Mouse (Mus musculus): ENCODE data around the gene Epb41. TPM values are rescaled to one million over a fixed set of nuclear protein-coding genes. Genes with fewer than 3 reads are reported as not detected.

Epb41 gene
- total RNA-seq, 2 experiments from 2014 or later, result 86.0 to 131 TPM

DNA sequence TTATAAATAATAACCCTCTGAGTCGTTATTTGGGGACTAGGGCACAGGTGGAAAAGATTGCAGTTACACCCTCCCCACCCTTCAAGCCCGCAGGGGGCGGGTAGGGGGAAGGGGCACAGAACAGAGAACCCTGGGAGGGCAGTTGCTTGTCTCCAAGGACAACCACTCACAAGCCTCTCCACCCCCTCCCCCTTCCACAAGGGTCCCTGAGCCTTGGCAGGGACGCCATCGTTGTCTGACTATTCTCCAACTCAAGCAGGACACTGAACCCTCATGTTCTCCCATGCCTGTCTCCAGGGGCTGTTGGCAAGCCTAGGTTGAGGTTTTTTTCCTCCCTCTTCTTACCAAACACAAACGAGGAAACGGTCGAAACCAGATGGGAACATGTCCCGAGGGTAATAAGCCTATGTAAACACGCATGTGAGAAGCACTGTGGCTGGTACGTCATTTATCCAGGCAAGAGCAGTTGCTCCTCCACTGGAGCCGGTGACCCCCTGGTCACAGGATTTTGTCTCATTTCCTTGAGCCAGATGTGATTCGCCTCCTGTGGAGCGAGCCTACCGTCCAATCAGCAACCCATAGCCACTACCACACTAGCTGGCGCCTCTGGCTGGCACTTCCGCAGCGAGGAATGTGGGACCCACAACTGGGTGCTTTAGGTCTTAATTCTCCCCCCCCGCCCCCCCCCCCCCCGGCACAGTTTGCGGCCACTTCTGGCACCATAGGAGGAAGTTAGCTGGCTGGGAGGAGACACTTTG lies 164.7 kb downstream of the Epb41 start:
- peak in 1 of 2 experiments; percentile 48 for DNase-seq
- intact Hi-C loops (cut with DNase I), result no loop called here

DNA sequence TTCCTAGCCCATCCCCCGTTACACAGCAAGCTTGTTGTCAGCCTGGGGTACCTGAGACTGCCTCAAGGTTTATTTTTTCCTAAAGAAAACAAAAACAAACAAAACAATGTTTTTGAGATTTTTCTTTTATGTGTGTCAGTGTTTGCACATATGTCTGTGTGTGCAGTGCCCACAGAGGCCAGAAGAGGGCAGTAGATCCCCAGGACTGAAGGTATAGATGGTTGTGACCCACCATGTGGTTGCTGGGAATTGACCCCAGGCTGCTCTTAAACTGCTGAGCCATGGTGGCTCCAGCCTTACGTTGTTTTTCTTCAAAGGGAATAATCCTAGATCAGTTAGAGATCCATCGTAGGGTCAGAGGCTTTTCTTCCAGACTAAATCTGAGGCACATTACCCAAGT lies 167.2 kb downstream of the Epb41 start:
- DNase-seq, result no peak
- intact Hi-C loops (cut with DNase I), result no loop called here

DNA sequence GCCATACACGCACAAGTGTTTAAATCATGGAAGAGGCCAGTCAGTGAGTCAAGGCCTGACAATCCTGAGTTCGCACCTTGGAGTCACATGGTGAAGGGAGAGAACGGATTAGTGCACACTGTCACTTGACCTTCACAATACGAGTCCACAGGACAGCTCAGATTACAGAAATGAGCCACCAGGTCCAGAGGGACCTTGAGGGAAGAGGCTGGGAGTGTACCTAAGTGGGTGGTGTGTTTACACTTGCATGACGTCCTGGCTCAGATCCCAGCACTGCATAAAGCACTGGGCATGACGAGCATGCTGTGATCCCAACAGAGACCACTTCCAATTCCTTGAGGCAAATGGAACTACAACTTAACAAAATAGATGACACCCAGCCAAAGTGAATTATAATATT lies 168.7 kb downstream of the Epb41 start:
- intact Hi-C loops (cut with DNase I), result no loop called here
- no peak for DNase-seq

DNA sequence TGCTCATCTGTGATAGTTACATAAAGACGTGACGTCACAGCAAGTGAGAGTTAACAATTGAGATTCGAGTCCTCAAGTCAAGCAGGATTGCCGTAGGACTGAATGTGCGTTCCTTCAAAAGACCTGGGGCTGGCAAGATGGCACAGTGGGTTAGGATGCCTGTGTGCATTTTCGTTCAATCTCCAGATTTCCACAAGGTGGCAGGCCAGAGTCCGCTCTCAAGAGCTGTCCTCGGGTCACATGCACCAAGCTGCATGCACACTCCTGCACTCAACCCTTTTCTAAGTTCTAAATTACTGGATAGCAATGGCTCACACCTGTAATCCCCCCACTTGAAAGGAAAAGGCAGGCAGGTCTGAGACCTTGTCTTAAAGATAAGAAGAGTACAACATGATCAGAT lies 170.6 kb downstream of the Epb41 start:
- DNase-seq, result peak; percentile 48 to 69
- intact Hi-C loops (cut with DNase I), result no loop called here

DNA sequence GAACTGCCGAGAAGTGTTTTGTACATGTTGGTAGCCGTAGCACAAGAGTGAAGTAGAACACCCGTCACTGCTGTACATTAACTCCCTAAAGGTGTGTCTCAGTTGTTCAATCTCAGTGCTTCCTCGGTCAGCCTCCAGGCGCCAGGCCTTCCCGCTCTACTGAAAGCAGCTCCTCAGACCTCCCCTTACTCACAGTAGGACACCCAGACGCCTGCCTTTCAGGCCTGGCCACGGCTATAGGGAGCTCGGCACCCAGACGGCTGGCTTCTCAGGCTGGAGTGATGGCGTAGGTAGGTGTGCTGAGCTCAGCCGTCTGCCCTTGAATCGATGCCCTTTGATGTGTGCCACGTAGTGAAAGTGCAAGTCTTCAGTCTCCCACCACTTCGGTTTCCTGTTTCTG lies 174.0 kb downstream of the Epb41 start:
- DNase-seq, result no peak
- intact Hi-C loops (cut with DNase I), result no loop called here

DNA sequence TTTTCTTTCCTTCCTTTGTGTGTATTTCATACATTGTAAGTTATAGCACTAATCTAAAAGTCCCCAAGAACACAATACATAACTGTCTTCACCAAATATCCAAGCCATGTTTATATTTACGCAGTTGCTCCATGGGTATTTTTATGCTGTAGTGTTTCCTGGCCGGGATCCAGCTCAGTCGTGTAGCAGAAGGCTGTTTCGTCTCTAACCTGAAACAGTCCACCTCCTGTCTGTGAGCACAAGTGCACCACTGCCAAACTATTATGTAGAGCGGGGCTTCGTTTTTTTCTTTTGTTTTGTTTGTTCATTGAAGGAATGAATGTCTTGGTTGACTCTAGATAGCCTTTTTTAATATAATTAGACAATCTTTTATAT lies 176.0 kb downstream of the Epb41 start:
- intact Hi-C loops (cut with DNase I), result no loop called here
- peak; percentile 51 to 65 for DNase-seq

DNA sequence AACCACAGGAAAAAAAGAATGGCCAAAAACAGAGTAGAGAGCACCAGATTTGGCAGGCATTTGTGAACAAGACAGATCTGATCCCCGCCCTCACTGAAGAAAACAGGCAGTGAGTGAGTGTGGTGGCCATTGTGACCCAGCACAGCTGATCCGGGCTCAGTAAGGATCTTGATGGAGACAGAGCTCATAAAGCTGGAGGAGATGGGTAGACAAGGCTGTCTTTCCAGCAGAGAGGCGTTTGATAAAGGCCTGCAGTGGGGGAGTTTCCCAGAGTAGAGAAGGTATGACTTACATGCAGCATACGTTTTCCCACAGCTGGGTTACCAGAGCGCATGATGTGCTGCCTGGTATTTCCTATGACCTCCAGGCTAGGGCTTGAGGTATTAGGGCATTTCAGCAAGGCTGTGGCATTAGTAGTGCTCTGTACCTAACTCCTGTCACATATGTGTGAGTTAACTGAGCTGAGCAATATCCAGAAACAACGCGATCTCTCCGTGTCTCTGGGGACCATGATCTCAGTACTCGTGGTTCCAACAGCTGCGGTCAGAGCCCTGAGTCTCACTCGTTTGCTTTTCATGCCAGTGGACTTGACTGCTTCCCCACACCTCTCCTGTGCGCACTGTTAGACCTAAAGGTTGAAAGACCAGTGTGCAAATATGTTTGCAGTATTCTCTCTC lies 176.5 kb downstream of the Epb41 start:
- peak; percentile 51 to 53 for DNase-seq
- intact Hi-C loops (cut with DNase I), result no loop called here

DNA sequence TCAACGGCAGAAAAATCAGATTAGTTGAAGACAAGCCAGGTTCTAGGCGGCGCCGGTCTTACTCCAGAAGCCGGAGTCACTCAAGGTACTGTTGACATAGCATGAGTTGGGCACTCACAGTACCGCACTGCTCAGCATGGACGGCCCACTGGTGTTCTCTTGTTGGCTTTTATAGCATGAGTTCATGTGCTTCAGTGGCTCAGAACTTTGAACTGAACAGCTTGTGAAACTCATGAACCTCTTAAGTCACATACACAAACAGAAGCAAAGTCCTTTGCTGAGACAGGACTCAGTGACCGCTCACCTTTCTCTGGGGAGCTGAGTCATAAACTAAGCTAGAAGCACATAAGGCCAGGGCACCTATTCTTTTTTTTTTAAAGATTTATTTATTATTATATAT lies 177.3 kb downstream of the Epb41 start:
- intact Hi-C loops (cut with DNase I), result no loop called here
- no peak for DNase-seq

DNA sequence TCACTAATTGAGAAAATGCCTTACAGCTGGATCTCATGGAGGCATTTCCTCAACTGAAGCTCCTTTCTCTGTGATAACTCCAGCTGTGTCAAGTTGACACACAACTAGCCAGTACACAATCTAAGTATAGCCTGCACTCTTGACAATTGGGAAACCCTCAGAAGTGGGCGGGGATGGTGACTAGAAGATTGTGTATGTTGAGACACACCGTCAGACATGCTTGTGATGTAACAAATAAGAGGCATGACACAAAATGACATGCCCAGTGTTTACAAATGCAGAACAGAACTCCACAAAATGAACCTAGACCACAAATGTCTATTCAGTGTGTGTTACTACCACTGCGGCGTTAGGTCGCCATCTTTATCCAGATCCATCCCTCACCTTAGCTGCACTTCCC lies 178.0 kb downstream of the Epb41 start:
- no peak for DNase-seq
- intact Hi-C loops (cut with DNase I), result no loop called here

DNA sequence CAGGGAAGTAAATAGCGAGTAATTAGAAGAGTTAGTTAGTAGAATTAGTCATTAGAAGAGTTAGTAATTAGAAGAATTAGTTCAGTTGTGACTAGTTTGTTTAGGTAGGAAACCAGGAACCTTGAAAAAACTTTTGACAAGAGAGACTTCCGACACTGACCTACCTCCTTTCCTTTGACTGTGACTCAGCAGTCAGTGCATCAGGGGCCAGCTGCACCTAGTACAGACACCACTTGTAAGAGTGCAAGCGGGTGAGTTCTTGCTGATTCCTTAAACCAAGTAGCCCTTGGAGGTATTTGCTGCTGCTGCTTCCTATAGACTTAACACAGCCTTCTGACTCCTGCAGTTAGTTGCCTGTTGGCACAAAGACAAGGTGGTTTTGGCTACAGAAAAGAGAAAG lies 184.4 kb downstream of the Epb41 start:
- intact Hi-C loops (cut with DNase I), result no loop called here
- no peak for DNase-seq

DNA sequence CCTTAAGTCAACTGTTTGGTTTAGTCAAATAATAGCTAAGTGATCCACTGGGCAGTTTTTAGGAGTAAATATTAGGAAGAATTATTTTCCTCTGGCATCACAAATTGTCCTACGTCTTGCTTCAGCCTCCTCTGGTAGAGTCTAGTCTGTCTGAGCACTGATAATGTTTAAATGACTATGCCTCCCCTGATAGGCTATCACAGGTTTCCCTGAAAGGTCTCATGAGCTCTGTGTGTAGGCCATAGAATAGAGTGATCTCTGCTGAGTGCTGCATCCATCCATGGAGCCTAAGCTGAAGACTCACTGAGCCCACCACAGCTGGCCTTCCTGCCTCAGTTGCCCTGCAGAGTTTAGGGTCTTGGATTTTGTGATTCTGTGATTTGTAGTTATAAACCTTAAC lies 186.6 kb downstream of the Epb41 start:
- DNase-seq, result no peak
- intact Hi-C loops (cut with DNase I), result no loop called here

DNA sequence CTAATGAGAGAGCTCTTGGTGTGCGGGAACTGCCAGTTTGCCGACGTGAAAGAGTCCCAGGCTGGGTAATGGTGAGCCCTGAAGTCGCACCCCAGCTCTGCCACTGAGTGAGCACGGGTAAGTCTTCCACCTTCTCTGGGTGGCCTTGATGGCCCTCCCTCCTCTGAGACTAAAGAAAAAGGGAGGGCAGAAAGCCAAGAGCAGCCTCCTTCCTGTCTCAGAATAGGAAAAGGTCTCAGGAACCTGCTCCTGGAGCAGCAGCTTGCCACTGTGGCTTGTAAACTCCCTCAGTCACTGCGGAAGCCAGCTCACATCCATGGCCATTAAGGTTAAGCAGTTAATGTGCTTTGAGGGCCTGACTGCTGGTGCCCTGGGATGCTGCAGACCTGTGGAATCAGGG lies 189.7 kb downstream of the Epb41 start:
- intact Hi-C loops (cut with DNase I), result no loop called here
- DNase-seq, result peak; percentile 27 to 30

DNA sequence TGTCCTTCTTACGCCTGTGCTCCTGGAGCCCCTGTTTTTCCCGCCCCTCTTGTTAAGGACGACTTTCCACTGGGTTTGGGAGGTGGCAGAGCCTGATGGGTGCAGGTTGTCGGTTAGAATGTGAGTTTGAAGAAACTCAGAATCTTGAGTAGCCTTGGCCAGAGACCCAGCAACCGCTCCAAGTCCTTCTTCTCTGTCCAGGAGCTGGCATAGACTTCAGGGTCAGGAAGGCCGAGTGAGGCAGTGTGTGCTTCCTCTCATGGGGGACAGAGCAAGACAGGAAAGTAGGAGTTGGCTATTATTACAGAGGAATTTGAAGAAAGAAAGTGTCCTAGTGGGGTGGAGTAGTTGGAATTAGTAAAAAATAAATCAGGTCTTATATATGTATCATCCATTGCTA lies 191.6 kb downstream of the Epb41 start:
- intact Hi-C loops (cut with DNase I), result no loop called here
- no peak for DNase-seq

DNA sequence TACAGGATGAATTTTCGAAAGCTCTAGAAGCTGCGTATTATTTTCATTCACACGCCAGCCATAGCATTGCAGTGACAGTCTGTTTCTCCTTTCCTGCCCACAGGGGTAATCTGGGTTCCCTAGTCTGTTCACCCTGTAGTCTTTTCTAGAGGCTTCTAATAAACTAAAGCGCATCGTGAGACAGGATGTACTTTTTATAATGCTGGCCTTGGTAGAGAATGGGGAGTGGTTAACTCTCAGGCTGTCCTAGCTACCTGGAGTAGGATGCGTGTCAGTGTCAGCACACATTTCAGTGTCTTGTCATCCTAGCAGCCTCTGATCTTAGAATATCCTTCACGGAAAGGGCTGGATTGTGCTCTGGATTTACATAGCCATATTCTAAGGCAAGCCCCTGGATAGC lies 193.8 kb downstream of the Epb41 start:
- no peak for DNase-seq
- intact Hi-C loops (cut with DNase I), result no loop called here

DNA sequence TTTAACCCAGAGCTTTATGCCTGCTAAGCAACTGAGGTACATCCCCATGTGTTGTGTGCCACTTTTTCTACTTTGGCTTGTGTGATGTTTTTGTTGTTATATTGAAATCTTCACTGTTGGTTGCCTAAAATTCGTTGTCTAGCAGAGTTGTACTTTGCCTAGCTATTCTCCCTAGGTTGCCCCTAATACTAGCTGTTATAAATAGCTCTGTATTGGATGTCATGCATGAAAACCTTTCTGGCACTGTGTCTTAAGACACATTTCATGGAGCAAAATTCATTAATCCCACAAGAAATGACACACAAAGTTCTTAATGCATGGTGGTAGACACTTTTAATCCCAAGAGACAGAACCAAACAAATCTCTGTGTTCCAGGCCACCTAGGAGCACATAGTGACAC lies 195.4 kb downstream of the Epb41 start:
- intact Hi-C loops (cut with DNase I), result no loop called here
- no peak for DNase-seq

DNA sequence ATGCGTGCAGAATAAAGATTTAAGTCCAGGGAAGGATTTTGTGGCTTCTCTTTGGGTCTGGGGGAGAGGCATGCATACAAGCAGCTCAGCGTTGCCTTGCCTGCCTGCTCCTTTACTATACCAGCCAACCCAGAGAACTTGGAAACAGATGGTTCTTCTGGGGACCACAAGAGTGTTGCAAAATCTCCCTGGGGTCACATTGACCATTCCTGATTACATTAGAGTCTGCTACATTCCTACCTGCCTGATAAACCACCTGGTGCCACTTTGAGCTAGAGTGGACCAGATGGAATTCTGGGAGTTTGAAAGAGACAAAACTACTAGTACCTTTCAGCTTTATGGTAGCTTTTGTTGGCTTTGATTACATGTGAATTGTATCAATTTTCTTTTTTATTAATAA lies 198.3 kb downstream of the Epb41 start:
- DNase-seq, result no peak
- intact Hi-C loops (cut with DNase I), result no loop called here

DNA sequence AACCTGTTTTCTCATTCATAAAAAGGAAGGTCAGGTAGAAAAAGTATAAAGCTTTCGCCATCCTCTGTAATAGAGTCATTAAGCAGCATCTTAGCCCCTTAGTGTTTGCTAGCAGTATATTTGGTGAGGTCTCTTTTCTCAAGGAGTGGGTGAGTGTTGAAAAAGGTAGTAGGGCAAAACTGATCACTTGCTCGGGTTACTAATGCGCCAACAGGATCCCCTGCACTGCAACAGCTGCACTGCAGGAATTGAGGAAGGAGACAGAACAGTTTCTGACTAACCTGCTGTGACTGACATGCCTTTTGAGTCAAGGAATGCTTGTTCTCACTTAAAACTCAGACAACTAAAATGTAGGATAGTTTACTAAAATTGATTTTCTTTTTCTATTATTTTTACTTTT lies 199.9 kb downstream of the Epb41 start:
- no peak for DNase-seq
- intact Hi-C loops (cut with DNase I), result no loop called here

DNA sequence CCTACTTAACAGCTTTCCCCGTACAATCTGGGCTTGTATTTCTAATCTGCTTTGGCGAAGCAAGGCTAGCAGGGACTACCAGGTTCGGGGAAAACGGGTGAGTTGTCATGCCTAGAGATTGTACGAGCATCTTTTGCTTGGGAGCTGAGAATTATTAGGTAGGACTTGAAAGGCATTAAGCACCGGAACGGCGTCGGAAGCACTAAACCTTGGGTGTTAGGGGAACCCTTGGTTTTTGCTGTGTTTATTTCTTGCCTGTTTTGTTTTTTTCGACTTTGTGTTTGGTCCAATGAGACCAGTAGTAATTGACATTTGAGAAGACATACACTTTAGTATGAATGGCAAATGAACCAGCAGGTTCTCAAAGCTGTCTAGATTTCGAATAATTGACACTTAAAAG lies 200.6 kb downstream of the Epb41 start:
- intact Hi-C loops (cut with DNase I), result no loop called here
- DNase-seq, result no peak

DNA sequence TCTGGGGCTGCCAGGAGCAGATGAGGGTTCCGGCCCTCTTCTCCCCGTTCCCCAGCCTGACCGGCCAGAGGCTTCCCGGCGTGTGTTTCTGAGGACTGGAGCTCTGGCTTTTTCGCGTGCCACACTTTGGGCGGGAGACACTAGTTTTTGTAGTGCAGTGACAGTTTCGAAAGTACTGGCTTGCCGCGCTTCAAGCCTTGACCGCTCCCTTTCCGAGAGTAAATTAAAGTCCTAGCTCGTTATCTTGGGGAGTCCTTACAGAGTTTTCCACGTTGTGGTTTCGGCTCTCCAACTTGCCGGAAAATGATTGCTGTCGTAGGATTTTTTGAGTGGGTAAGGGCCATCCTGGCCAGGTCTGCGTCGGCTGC lies 201.0 kb downstream of the Epb41 start:
- intact Hi-C loops (cut with DNase I), result no loop called here
- DNase-seq, result no peak

Data from heart, postnatal 10 days (tissue).